Mouse (Mus musculus) forebrain, embryonic 16.5 days (tissue): ENCODE data around the gene Plxna4. TPM values are rescaled to one million over a fixed set of nuclear protein-coding genes. Genes with fewer than 3 reads are reported as not detected.

ENCODE experiments used
- ATAC-seq: fragments of 200-750 bp; cut with Nextera tagmentation; 2 replicates; pipeline ENCODE4 v1.8.0; 2017; ENCODE audit warnings: mild to moderate bottlenecking, moderate library complexity
- H3K27ac ChIP-seq: fragments of 300-500 bp; sonication (generic); 2 replicates; pipeline ENCODE4 v1.5.1; 2014; ENCODE audit warnings: low read length, control low read depth
- H3K27me3 ChIP-seq: fragments of 300-500 bp; sonication (generic); replicated peaks from 2 replicates; pipeline ENCODE4 v1.6.1; 2014; ENCODE audit warnings: low read length; ENCODE audit not compliant: control insufficient read depth, insufficient read depth
- H3K36me3 ChIP-seq: fragments of 300-500 bp; sonication (generic); 2 replicates; pipeline ENCODE4 v1.6.1; 2014; ENCODE audit not compliant: control insufficient read depth, insufficient read depth
- H3K4me1 ChIP-seq: fragments of 300-500 bp; sonication (generic); replicated peaks from 2 replicates; pipeline ENCODE4 v1.6.1; 2014; ENCODE audit warnings: low read length; ENCODE audit not compliant: control insufficient read depth, insufficient read depth
- H3K4me2 ChIP-seq: fragments of 300-500 bp; sonication (generic); 2 replicates; pipeline ENCODE4 v1.6.1; 2014; ENCODE audit warnings: mild to moderate bottlenecking, low read length, control low read depth
- H3K4me3 ChIP-seq: fragments of 300-500 bp; sonication (generic); replicated peaks from 2 replicates; pipeline ENCODE4 v1.5.1; 2014; ENCODE audit warnings: mild to moderate bottlenecking, low read length, control low read depth
- H3K9ac ChIP-seq: fragments of 300-500 bp; sonication (generic); replicated peaks from 2 replicates; pipeline ENCODE4 v1.6.1; 2014; ENCODE audit warnings: low read depth, low read length, control low read depth
- H3K9me3 ChIP-seq: fragments of 300-500 bp; sonication (generic); 2 replicates; pipeline ENCODE4 v1.6.1; 2016; ENCODE audit warnings: low read length; ENCODE audit not compliant: control insufficient read depth
- WGBS: fragments of 180-500 bp; shearing (Covaris S2); extraction: QIAGEN DNeasy Blood & Tissue Kit; methylation state at CpG from one replicate; pipeline ENCODE4 v1.1.7; 2014; 5-methylcytosine and 5-hydroxymethylcytosine counted together
- polyA plus RNA-seq: library from polyadenylated mRNA; unstranded; fragments of >200 nt; fragmentation: Nextera tagmentation; extraction: Ambion mirVana; gene quantifications from 2 replicates; pipeline ENCODE4 v1.2.1, GENCODE M21; 2015

Gene Plxna4
- polyA plus RNA-seq, 1 experiment from 2014 or later = 25.8 TPM

- Histone ChIP-seq H3K4me3 (no peak overlapping the region), H3K4me1 (peaks cover 2% of the 10 kb centered on the region; the same call in 1 of the 2 replicates), H3K27me3 (no peaks in the 10 kb centered on the region), H3K9me3 (no peaks in the 10 kb centered on the region), H3K36me3 (no peaks in the 10 kb centered on the region), H3K4me2 (no peak overlapping the region), H3K27ac (no peak overlapping the region), H3K9ac (no peak overlapping the region)
- no peak for ATAC-seq
- WGBS = 36% methylated on average over 13 of the region's 13 CpGs
These were observed 3.2 kb upstream of the Plxna4 start for GRCm38 (mm10) chr6:32590979-32591758.

- Histone ChIP-seq H3K4me3 (no peak overlapping the region), H3K27me3 (no peaks in the 10 kb centered on the region)
These were observed 1.6 kb upstream of the Plxna4 start for GRCm38 (mm10) chr6:32589632-32590031.

GRCm38 (mm10) chr6:32587136-32588009 lies 619 bp downstream of the Plxna4 start:
- Histone ChIP-seq H3K27me3 (no peaks in the 10 kb centered on the region), H3K4me2 (peak overlapping the region; percentile 83), H3K9ac (peak overlapping the region; percentile 92), H3K9me3 (no peaks in the 10 kb centered on the region), H3K27ac (peak overlapping the region; percentile 93), H3K4me1 (peaks cover 27% of the 10 kb centered on the region), H3K4me3 (peak overlapping the region; percentile 78), H3K36me3 (no peaks in the 10 kb centered on the region)
- under 1% methylated on average over 81 of the region's 82 CpGs for WGBS
- ATAC-seq = peak; percentile 50

More at GRCm38 (mm10) chr6:32589632-32590031, 1.6 kb upstream of the Plxna4 start:
- WGBS = 80% methylated on average over 4 of the region's 4 CpGs
- Histone ChIP-seq H3K36me3 (no peaks in the 10 kb centered on the region), H3K27ac (no peak overlapping the region), H3K9ac (no peak overlapping the region), H3K4me2 (no peak overlapping the region), H3K4me1 (peaks cover 9% of the 10 kb centered on the region), H3K9me3 (no peaks in the 10 kb centered on the region)
- ATAC-seq = no peak

GRCm38 (mm10) chr6:32586821-32587135 lies 1.2 kb downstream of the Plxna4 start:
- Histone ChIP-seq H3K9ac (peak overlapping the region; percentile 92), H3K9me3 (no peaks in the 10 kb centered on the region), H3K36me3 (no peaks in the 10 kb centered on the region), H3K4me3 (peak overlapping the region; percentile 78), H3K4me1 (peaks cover 33% of the 10 kb centered on the region), H3K27me3 (no peaks in the 10 kb centered on the region), H3K4me2 (peak overlapping the region; percentile 83), H3K27ac (peak overlapping the region; percentile 93)
- no peak for ATAC-seq
- 3% methylated on average over 13 of the region's 13 CpGs for WGBS

GRCm38 (mm10) chr6:32586390-32586789 lies 1.6 kb downstream of the Plxna4 start:
- no peaks in the 10 kb centered on the region for H3K27me3 ChIP-seq
- no peaks in the 10 kb centered on the region for H3K9me3 ChIP-seq
- H3K4me1 ChIP-seq = peaks cover 36% of the 10 kb centered on the region
- peak overlapping the region; percentile 83 for H3K4me2 ChIP-seq
- H3K4me3 ChIP-seq = peak overlapping the region; percentile 78
- H3K36me3 ChIP-seq = no peaks in the 10 kb centered on the region
- 1% methylated on average over 13 of the region's 13 CpGs for WGBS
- peak; percentile 32 for ATAC-seq
- H3K9ac ChIP-seq = peak overlapping the region; percentile 92
- peak overlapping the region; percentile 93 for H3K27ac ChIP-seq

GRCm38 (mm10) chr6:32585211-32585610 lies 2.8 kb downstream of the Plxna4 start:
- H3K4me1 ChIP-seq = peaks cover 39% of the 10 kb centered on the region
- H3K9me3 ChIP-seq = no peaks in the 10 kb centered on the region
- peak overlapping the region; percentile 65 for H3K27ac ChIP-seq
- H3K9ac ChIP-seq = peak overlapping the region; percentile 33
- no peaks in the 10 kb centered on the region for H3K36me3 ChIP-seq
- no peak for ATAC-seq
- H3K4me3 ChIP-seq = peak overlapping the region; percentile 78
- 29% methylated on average over 3 of the region's 3 CpGs for WGBS
- H3K27me3 ChIP-seq = no peaks in the 10 kb centered on the region
- peak overlapping the region; percentile 83 for H3K4me2 ChIP-seq

- Histone ChIP-seq H3K9ac (peak overlapping the region; percentile 33), H3K4me2 (peak overlapping the region; percentile 83), H3K36me3 (no peaks in the 10 kb centered on the region), H3K4me3 (peak overlapping the region; percentile 78), H3K9me3 (no peaks in the 10 kb centered on the region), H3K27ac (peak overlapping the region; percentile 65), H3K4me1 (peaks cover 39% of the 10 kb centered on the region), H3K27me3 (no peaks in the 10 kb centered on the region)
- no peak for ATAC-seq
- 4% methylated on average over 5 of the region's 5 CpGs for WGBS
These were observed 3.6 kb downstream of the Plxna4 start for GRCm38 (mm10) chr6:32584243-32584880.

- H3K9me3 ChIP-seq = no peaks in the 10 kb centered on the region
- H3K36me3 ChIP-seq = no peaks in the 10 kb centered on the region
- H3K4me3 ChIP-seq = peak overlapping the region; percentile 78
- peak overlapping the region; percentile 35 for H3K9ac ChIP-seq
- no peak overlapping the region for H3K27ac ChIP-seq
- H3K4me1 ChIP-seq = peaks cover 39% of the 10 kb centered on the region
- 19% methylated on average over 3 of the region's 3 CpGs for WGBS
- no peaks in the 10 kb centered on the region for H3K27me3 ChIP-seq
- H3K4me2 ChIP-seq = peak overlapping the region; percentile 83
- ATAC-seq = no peak
These were observed 4.4 kb downstream of the Plxna4 start for GRCm38 (mm10) chr6:32583582-32583981.

- Histone ChIP-seq H3K27ac (no peak overlapping the region), H3K27me3 (no peaks in the 10 kb centered on the region), H3K4me2 (no peak overlapping the region), H3K9me3 (no peaks in the 10 kb centered on the region), H3K4me1 (peaks cover 12% of the 10 kb centered on the region), H3K4me3 (no peak overlapping the region), H3K36me3 (no peaks in the 10 kb centered on the region), H3K9ac (no peak overlapping the region)
- no peak for ATAC-seq
- 76% methylated on average over 5 of the region's 5 CpGs for WGBS
These were observed 16.5 kb downstream of the Plxna4 start for GRCm38 (mm10) chr6:32571485-32571884.
